Mouse (Mus musculus) embryo, embryonic 10 days (tissue): Measurements from ENCODE around the gene Ets1.

ENCODE experiments used
- DNase-seq: peaks from one replicate; pipeline ENCODE4 v3.0.0-alpha.2; 2015; ENCODE audit warnings: low spot score

Gene Ets1

GRCm38 (mm10) chr9:32666611-32667517, 30.8 kb downstream of the Ets1 start:
- no peak for DNase-seq

DNA sequence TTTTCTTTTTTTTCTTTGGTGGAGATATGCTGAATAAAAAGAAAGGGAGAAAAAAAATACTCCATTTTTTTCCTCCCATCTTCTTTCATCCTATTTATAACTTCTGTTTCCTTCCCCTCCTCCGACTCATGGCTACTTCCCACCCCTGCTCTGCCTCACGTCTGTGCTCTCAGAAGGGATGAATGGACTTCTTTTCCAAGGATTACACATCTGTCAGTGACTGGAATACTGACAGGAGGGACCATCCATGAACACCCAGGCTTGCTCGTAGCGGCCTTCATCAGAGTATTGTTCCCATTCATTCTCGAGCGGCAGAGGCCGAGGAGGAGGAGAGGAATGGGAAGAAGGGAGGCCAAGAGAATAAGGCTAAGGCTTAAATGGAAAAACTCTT, 31.5 kb downstream of the Ets1 start:
- no peak for DNase-seq

DNA sequence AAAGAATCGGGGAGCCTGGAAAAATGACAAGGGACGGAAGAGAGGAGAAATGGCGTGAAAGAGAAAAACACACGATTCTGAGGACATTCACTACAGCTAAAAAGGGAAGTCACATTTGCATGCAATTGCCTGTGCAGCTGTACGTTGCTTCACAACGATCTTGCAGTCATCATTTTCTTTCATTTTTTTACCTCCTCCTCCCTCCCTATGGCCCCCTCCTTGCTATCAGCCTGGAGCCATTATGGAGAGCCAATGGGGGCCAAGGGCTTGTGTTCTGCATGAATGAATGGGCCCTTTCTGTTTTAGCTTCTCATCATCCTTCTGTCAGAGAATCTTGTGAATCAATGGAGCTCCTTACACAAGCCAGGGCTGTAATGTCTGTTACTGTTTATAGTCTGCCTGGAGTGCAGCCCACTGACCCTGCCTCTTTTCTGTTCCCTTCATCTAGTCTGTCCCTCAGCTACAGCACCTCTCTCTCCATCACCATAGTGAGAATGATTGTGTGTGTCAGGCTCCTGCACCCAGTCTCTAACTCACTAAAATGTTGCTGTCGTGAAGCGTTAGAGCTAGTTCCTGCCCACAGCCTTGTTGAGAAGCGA, 32.2 kb downstream of the Ets1 start:
- DNase-seq, result no peak

- DNase-seq, result no peak
Observed at GRCm38 (mm10) chr9:32669397-32669796, 33.4 kb downstream of the Ets1 start.

DNA sequence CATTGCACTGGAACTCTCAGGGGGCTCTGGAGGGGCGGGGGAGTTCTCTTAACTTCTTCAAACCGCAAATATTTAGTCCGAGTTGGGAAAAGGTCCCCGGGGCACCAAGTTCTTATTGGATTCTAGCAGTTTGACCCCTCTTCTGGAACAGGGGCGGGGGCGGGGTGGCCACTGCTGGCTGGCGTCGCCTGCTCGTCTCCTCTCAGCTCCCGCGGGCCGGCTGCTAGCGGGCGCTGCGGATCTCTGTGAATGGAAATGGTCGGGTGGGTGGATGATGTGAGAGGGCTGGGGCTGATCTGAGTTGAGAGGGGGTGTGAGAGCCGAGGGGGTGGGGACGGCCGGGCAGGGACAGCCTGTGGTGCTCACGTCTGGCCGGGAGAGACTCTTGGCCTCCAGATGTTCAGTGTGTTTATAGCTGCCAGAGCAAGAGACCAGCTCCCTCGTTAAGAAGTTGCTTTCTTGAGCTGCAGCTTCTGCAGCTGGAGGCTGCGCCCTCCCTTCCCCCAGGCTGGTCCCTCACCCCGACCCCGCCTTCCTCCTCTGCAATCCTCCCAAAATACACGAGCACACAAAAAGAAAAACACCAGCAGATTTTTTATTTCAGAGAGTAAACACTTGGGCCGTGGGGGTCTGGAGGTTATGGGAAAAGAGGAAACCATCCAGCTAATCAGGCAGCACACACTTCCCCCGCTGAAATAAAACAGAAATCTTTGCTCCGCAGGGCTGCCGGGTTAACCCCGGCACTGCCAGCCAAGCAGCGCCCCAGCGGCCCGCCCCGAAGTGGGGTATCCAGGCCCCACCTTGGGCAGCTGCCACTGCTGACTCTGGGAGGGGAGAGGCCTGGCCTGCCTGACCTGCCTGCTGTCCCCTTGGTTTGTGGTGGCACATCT, 36.2 kb downstream of the Ets1 start:
- peak; percentile 79 for DNase-seq

- no peak for DNase-seq
Observed at GRCm38 (mm10) chr9:32673923-32674322, 37.9 kb downstream of the Ets1 start.

DNA sequence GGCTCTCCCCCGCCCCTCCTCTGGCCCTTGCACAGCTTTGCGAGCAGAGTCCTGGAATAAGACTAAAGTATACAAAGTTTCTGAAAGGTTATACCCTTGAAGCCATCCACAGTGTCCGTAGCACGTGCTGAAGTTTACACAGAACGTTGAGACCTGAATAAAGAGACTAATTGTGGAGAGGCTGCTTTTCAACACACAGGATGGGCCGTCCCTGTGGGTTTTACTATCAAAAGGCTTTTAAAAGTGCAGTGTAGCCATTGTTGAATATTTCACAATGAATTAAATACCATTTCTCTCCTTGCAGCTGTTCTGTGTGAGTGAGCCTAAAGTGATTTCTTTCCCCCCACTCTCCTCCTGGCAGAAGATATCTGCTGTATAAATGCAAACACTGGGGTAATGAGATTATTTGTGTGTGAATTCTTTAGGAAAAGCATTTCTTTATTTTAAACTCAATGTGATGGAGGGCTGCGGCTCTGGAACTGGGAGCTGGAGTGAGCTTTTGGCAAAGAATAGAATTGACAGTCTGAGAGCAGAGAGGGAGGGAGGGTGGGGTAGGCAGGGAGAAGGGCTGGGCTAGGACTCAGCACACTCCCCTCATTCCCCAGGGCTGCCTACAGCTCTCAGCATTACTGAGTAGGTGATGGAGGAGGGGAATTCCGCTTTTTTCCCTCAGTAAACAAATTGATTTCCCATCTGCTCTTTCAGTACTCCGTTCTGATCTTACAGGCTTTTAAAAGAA, 39.8 kb downstream of the Ets1 start:
- peak; percentile 70 for DNase-seq

- peak; percentile 41 for DNase-seq
Observed at GRCm38 (mm10) chr9:32676480-32676879, 40.5 kb downstream of the Ets1 start.

- no peak for DNase-seq
Observed at GRCm38 (mm10) chr9:32677646-32678045, 41.6 kb downstream of the Ets1 start.

- no peak for DNase-seq
Observed at GRCm38 (mm10) chr9:32678120-32678757, 42.2 kb downstream of the Ets1 start.

DNA sequence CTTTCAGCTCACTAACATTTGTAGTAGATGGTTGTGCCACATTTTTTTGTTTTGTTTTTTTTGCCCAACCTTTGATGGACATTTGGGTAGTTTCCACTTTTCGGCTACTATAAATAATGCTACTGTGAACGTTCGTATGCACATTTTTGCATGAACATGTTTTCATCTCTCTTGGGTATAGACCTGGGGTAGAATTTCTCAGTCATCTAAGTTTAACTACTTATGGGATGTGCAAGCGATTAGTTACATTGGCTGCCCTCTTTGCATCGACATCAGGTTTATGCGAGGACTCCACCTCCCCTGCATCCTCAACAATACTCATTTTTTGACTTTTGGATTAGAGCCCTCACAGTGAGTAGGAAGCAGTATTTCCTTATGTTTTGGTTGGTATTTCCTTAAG, 43.5 kb downstream of the Ets1 start:
- DNase-seq, result no peak

DNA sequence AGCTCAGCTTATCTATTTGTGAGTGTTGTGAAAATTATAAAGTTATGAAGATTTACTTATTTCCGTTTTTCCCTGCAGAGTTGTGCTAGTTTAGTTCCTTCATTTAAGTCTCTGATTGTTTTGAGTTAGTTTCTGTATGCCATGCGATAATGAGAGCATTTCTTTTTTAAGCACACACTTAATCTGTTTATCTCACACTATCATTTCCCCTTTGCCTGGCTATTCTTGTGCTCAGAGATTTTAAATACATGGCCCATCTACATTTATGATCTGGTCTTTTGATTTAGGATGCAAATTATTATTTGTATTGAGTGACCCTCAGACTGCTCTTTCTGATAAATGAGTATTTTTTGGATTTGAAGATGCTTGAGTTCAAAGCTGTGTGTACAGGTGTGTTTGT, 44.2 kb downstream of the Ets1 start:
- no peak for DNase-seq

DNA sequence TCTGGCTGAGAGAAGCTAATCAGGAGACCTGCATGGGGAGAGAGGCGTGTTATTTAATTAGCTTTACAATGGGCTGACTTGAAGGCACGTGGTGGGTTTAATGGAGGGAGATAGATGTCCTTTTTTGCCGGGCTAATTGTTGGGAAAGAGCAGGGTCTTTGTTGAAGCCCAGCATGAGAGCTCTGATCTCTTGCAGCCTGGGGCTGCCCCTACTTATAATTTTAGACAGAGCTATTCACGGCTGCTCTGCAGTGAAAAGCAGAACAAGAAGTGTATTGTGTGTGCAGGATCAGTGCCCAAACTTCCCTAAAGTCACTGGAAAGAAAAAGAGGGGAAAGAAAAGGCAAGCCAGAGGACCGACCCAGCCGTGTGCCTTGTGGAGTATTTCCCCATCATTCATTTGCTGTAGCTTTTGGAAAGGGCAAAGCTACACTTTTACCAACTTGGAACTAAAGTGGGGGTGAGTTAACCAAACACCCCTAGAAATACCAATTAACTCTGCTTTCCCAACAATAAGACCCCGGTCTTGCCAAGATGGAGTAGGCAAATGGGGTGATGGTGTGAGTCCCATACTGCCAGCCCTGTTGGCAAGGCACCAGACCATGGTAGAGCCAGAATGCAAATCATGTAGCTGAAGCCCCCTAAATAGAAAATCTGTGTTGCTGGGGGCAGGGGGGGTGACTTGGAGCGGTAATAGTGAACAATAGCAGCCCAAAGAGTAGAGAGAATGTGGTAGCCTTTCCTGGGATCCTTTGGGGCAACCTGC, 50.0 kb downstream of the Ets1 start:
- DNase-seq, result peak; percentile 65

GRCm38 (mm10) chr9:32688351-32688750, 52.3 kb downstream of the Ets1 start:
- DNase-seq, result no peak

- DNase-seq, result no peak
Observed at GRCm38 (mm10) chr9:32691151-32691925, 55.3 kb downstream of the Ets1 start.

DNA sequence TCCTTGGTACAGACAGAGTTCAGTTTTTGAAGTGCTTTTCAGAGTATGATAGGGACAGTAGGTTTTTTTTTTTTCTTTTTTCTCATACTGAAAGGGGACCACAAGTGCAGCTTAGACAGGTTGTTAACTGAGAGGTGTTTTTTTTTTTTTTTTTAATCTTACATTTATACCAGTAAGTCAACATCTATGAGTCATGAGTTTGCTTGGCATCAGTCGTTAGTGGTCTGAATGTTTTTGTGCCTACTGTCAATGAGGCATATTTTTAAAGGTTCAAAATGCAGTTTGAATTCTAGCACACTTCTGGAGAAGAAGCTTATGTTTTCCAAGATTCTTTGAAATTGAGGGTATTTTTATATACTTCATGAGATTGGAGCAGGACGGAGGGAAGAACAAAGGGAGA, 56.9 kb downstream of the Ets1 start:
- DNase-seq, result no peak

GRCm38 (mm10) chr9:32693411-32693810, 57.4 kb downstream of the Ets1 start:
- no peak for DNase-seq

GRCm38 (mm10) chr9:32694111-32694824, 58.2 kb downstream of the Ets1 start:
- DNase-seq, result no peak

DNA sequence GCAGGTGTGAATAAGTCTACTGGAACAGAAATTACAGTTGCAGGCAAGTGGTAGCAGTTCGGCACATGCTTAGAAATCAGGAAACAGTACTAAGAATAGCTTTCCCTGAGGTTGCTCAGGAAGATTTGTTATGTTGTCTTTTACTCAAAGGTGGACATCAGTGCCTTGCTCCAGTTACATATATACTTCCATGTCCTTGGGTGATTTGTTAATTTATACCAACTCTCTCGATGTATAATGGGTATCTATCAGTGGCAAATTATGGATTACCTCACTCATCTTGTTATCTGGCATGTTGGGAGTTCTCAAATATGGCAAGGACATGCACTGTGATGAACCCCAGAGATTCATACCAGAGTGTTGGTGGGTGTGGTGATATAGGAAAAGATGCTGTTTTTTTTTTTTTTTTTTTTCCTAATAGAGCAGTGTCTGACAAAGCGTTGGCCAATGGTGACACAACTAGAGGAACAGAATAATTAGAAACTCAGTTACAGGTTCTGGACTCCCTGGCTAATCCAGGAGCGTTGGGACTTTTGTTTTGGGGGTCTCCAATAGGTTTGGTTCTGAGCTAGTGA, 59.0 kb downstream of the Ets1 start:
- DNase-seq, result no peak
